Mouse (Mus musculus): ENCODE measurements at regions not wholly inside any gene's neighbourhood (a gene's known extent, or its start where the extent isn't known, plus 50 kb on each side); places are given as distances from the start of the nearest gene placed in this dataset.

- TF ChIP-seq EP300 (IDR thresholded peaks at IDR 0.05) = no peak
- no peak for TF ChIP-seq CTCF (IDR thresholded peaks at IDR 0.05)
Measured at GRCm38 (mm10) chr13:34424921-34425320, 79.9 kb upstream of the Slc22a23 start.

Measured in lung, postnatal 0 days (tissue).